Mouse (Mus musculus) forebrain, postnatal 0 days (tissue): Measurements from ENCODE around the gene Ankdd1a. TPM values are rescaled to one million over a fixed set of nuclear protein-coding genes. Genes with fewer than 3 reads are reported as not detected.
A peak's percentile ranks its signal among the peaks of the same experiment; 100 is the strongest.

Experiments
- ATAC-seq: fragments of 200-750 bp; cut with Nextera tagmentation; 2 replicates; pipeline ENCODE4 v1.8.0; 2017; ENCODE audit warnings: mild to moderate bottlenecking, moderate library complexity
- DNase-seq: peaks from one replicate; pipeline ENCODE4 v3.0.0-alpha.2; 2015
- H3K27ac ChIP-seq: fragments of 300-500 bp; sonication (generic); 2 replicates; pipeline ENCODE4 v1.5.1; 2014; ENCODE audit warnings: low read depth, mild to moderate bottlenecking, antibody characterized with exemption, low read length, moderate library complexity, mixed read lengths
- H3K27me3 ChIP-seq: fragments of 300-500 bp; sonication (generic); 2 replicates; pipeline ENCODE4 v1.6.1; 2014; ENCODE audit warnings: mild to moderate bottlenecking, low read length, mixed read lengths; ENCODE audit not compliant: insufficient read depth
- H3K36me3 ChIP-seq: fragments of 300-500 bp; sonication (generic); 2 replicates; pipeline ENCODE4 v1.6.1; 2014; ENCODE audit warnings: mild to moderate bottlenecking, moderate library complexity; ENCODE audit not compliant: insufficient read depth
- H3K4me1 ChIP-seq: fragments of 300-500 bp; sonication (generic); 2 replicates; pipeline ENCODE4 v1.6.1; 2014; ENCODE audit warnings: antibody characterized with exemption; ENCODE audit not compliant: insufficient read depth
- H3K4me2 ChIP-seq: fragments of 300-500 bp; sonication (generic); 2 replicates; pipeline ENCODE4 v1.6.1; 2014; ENCODE audit warnings: low read depth, mild to moderate bottlenecking, moderate library complexity
- H3K4me3 ChIP-seq: fragments of 300-500 bp; sonication (generic); 2 replicates; pipeline ENCODE4 v1.5.1; 2014; ENCODE audit warnings: low read depth, low read length, mixed read lengths
- H3K9ac ChIP-seq: fragments of 300-500 bp; sonication (generic); 2 replicates; pipeline ENCODE4 v1.6.1; 2014; ENCODE audit warnings: mild to moderate bottlenecking
- H3K9me3 ChIP-seq: fragments of 300-500 bp; sonication (generic); 2 replicates; pipeline ENCODE4 v1.6.1; 2016; ENCODE audit warnings: low read length
- CTCF ChIP-seq: sonication (generic); IDR thresholded peaks from 2 replicates; pipeline ENCODE4 v1.5.1; 2016; ENCODE audit warnings: antibody characterized with exemption, control low read depth, low read depth
- WGBS: fragments of 180-500 bp; shearing (Covaris S2); extraction: QIAGEN DNeasy Blood & Tissue Kit; methylation state at CpG from one replicate; pipeline ENCODE4 v1.1.7; 2014; 5-methylcytosine and 5-hydroxymethylcytosine counted together
- polyA plus RNA-seq: library from polyadenylated mRNA; unstranded; fragments of >200 nt; fragmentation: Nextera tagmentation; extraction: Ambion mirVana; gene quantifications from 2 replicates; pipeline ENCODE4 v1.2.1, GENCODE M21; 2015
- total RNA-seq: library from RNA; depleted of rRNA; stranded (reverse); fragments of >200 nt; gene quantifications from 2 replicates; pipeline ENCODE4 v1.2.3, GENCODE M21; 2014

Gene Ankdd1a
- total and polyA plus RNA-seq, 2 experiments from 2014 or later = 0.50 to 3.3 TPM

GRCm38 (mm10) chr9:65528417-65529038 lies 8.5 kb upstream of the Ankdd1a start:
- H3K9me3 ChIP-seq = no peaks in the 10 kb centered on the region
- DNase-seq (no peak), ATAC-seq (no peak)
- no peak overlapping the region for H3K4me3 ChIP-seq
- no peak overlapping the region for H3K9ac ChIP-seq
- no peaks in the 10 kb centered on the region for H3K27me3 ChIP-seq
- H3K36me3 ChIP-seq = no peaks in the 10 kb centered on the region
- no peak overlapping the region for H3K4me2 ChIP-seq
- TF ChIP-seq CTCF = no peak
- no peak overlapping the region for H3K27ac ChIP-seq
- WGBS = 84% methylated on average over 6 of the region's 6 CpGs
- H3K4me1 ChIP-seq = no peaks in the 10 kb centered on the region

DNA sequence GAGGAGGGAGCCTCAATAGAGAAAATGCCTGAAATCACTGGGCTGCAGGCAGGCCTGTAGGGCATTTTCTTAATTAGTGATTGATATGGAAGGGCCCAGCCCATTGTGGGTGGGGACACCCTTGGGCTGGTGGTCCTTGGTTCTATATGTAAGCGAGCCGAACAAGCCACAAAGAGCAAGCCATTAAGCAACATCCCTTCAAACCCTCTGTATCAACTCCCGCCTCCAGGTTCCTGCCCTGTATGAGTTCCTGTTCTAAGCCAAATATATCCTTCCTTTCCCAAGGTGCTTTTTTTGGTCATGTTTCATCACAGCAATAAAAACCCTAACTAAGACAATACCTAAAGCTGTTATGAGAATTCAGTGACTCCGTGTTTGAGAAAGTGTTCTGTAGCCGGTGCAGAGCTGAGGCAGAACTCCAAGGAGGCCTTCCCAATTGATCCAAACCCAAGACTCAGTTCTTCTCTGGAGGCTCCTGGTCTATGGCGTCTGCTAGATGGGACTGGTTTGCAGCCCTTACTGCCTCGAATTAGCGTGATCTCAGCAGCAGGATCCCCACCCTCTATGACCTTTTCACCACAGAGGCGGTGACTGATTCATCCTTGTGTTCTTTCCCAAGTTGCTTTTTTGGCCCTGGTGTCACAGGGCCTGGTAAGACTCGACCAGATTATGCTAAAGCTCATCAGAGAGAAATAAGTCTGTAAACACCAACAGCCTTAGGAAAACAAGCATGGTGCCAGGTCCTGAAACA lies 5.6 kb upstream of the Ankdd1a start:
- no peaks in the 10 kb centered on the region for H3K36me3 ChIP-seq
- WGBS = 81% methylated on average over 10 of the region's 10 CpGs
- no peak for ATAC-seq

DNA sequence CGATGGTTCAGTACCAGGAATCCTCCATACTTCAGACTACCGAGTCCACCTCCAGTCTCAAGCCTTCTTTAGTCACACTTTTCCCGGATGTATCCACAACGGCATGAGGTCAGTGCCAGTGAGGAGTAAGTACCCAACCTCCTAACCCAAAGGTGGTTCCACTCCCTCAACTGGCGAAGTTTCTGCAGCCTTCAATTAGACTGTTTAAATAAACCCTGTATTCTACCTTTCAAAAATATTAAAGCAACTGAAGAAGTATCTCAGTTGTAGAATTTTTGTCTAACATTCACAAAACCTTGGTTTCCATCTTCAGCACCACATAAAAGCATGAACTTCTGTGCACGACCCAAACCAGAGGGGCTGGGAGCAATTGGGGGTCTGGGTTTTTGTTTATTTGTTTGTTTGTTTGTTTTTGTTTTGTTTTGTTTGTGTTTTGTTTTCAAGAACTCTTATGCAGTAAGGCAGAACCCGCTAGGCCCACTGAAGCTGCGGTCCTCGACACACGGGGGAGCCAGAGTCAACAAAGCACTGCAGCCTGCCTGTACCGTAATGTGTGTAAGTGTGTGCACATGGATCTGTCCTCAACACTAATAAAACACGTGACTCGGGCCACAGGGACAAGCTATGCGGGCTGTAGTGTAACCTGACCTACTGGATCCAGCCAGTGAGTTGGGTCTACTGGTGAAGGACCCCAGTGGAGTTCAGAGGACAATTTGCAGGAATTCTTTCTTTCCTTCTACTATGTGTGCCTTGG lies 3.8 kb upstream of the Ankdd1a start:
- WGBS = 22% methylated on average over 14 of the region's 14 CpGs
- peak; percentile 92 for TF ChIP-seq CTCF
- Histone ChIP-seq H3K4me3 (no peak overlapping the region), H3K4me1 (no peaks in the 10 kb centered on the region), H3K36me3 (no peaks in the 10 kb centered on the region), H3K4me2 (no peak overlapping the region), H3K9me3 (no peaks in the 10 kb centered on the region), H3K9ac (no peak overlapping the region), H3K27ac (no peak overlapping the region), H3K27me3 (no peaks in the 10 kb centered on the region)
- peak; percentile 85 for ATAC-seq
- DNase-seq = peak; percentile 87

More for the DNA sequence above, 5.6 kb upstream of the Ankdd1a start:
- no peak overlapping the region for H3K4me3 ChIP-seq
- no peak overlapping the region for H3K4me2 ChIP-seq
- no peaks in the 10 kb centered on the region for H3K4me1 ChIP-seq
- no peak overlapping the region for H3K27ac ChIP-seq
- no peak for TF ChIP-seq CTCF
- no peak overlapping the region for H3K9ac ChIP-seq
- no peaks in the 10 kb centered on the region for H3K27me3 ChIP-seq
- no peaks in the 10 kb centered on the region for H3K9me3 ChIP-seq
- no peak for DNase-seq

DNA sequence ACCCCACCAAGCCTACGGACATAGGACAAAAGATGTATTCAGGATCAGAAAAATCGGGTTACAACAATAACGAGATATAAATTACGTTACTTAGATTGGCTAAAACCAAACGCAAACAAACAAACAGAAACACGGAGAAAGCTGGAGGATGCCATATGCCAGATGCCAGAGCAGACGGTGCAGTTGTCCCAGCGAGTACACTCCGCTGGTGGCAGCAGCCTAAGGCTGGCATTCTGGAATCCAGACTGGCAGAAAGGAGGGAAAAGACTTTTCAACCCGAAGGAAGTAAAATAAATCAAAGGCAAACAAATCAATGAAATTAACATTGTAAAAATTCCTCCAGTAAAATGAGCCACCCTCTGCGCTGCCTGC lies 498 bp upstream of the Ankdd1a start:
- Histone ChIP-seq H3K4me2 (peak overlapping the region; percentile 74), H3K4me3 (peak overlapping the region; percentile 36), H3K36me3 (no peaks in the 10 kb centered on the region), H3K9ac (peak overlapping the region; percentile 49), H3K27ac (peak overlapping the region; percentile 64; the same call in 1 of the 2 replicates), H3K9me3 (no peaks in the 10 kb centered on the region), H3K27me3 (no peaks in the 10 kb centered on the region), H3K4me1 (no peaks in the 10 kb centered on the region)
- DNase-seq (peak; percentile 77), ATAC-seq (peak; percentile 78)
- TF ChIP-seq CTCF = no peak
- WGBS = 7% methylated on average over 11 of the region's 11 CpGs

GRCm38 (mm10) chr9:65514851-65515261 lies 5.1 kb downstream of the Ankdd1a start:
- H3K4me3 ChIP-seq = no peak overlapping the region
- no peaks in the 10 kb centered on the region for H3K27me3 ChIP-seq
- no peak for ATAC-seq
- H3K9me3 ChIP-seq = no peaks in the 10 kb centered on the region
- no peak overlapping the region for H3K4me2 ChIP-seq
- 53% methylated on average over 3 of the region's 3 CpGs for WGBS
- no peak for TF ChIP-seq CTCF
- H3K9ac ChIP-seq = no peak overlapping the region
- no peaks in the 10 kb centered on the region for H3K36me3 ChIP-seq
- no peaks in the 10 kb centered on the region for H3K4me1 ChIP-seq
- H3K27ac ChIP-seq = no peak overlapping the region
- no peak for DNase-seq

GRCm38 (mm10) chr9:65514431-65514830 lies 5.6 kb downstream of the Ankdd1a start:
- no peak for ATAC-seq
- no peaks in the 10 kb centered on the region for H3K36me3 ChIP-seq

DNA sequence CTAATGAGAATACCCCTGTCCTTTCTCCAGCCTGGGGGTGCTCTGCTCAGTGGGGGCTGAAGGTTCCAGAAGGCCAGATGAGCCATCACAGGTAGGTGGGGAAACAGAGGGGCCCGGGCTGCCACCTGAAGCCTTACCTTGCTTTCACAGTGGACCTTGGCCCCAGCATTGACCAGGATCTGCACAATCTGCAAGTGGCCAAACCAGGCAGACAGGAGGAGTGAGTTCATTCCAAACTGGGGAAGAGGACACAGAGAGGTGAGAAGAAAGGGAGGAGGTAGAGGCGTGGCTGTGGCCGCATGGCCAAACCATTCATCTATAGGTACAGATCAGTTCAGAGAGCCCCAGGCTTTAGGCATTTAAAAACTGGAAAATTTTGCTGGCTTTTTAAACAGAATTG lies 7.5 kb downstream of the Ankdd1a start:
- H3K36me3 ChIP-seq = no peaks in the 10 kb centered on the region
- H3K4me3 ChIP-seq = no peak overlapping the region
- no peaks in the 10 kb centered on the region for H3K27me3 ChIP-seq
- ATAC-seq = no peak
- no peak overlapping the region for H3K4me2 ChIP-seq
- WGBS = 94% methylated on average over 3 of the region's 3 CpGs
- H3K9ac ChIP-seq = no peak overlapping the region
- DNase-seq = no peak
- no peaks in the 10 kb centered on the region for H3K4me1 ChIP-seq
- no peak overlapping the region for H3K27ac ChIP-seq
- TF ChIP-seq CTCF = no peak
- no peaks in the 10 kb centered on the region for H3K9me3 ChIP-seq

More at GRCm38 (mm10) chr9:65514431-65514830, 5.6 kb downstream of the Ankdd1a start:
- Histone ChIP-seq H3K9me3 (no peaks in the 10 kb centered on the region), H3K4me1 (no peaks in the 10 kb centered on the region), H3K27ac (no peak overlapping the region), H3K9ac (no peak overlapping the region), H3K4me3 (no peak overlapping the region), H3K4me2 (no peak overlapping the region), H3K27me3 (no peaks in the 10 kb centered on the region)
- DNase-seq = no peak
- no peak for TF ChIP-seq CTCF
- WGBS = 69% methylated on average over 8 of the region's 8 CpGs
